Mouse (Mus musculus) c-Kit-positive CD71-positive TER-119-negative erythroid progenitor cells, embryonic 14.5 days (primary cell): ENCODE results near the gene Smtnl2.
"Not testable (repeated sequence)": the region's sequence is repeated elsewhere in the genome, so short reads cannot be mapped to it uniquely, and the experiment has no call there.

Source experiments
- DNase-seq: peaks from one replicate; pipeline ENCODE4 v3.0.0-alpha.2; 2013; ENCODE audit warnings: low read depth

Gene Smtnl2

DNA sequence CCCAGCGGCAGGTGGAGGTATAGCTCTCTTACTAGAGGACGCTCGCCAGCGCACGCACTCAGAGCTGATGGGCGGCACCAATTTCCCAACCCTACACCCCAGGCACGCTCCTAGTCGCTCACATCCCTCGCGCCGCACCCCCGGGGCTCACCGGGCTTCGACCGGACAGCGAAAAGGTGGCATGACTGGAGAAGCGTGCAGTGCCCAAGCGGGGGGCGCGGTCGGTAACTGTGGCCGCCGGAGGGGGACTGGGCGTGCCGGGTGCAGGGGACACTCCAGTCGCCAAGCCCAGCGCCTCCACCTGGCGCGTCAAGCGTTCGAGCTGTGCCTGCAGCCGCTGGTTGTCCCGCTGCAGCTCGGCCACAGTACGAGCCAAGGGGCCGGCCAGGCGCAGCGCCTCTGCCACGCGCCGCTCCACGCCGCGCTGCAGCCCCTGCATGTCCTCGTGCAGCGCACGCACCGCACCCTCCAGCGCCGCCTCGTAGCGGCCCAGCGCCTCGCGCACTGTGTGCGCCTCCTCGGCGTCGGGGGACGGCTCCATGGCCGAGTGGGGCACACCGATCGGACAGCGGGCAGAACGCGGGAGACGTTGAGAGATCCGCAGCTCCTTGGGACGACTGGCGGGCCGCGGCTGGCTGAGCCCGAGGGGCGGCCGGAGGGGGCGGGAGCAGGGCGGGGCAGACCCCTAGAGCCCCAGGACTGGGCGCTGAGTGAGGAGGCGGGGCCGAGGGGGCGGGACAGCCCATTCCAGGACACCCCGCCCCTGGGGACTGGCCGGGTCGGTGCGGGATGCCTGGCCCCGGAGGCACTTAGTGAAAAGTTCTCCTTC lies at the start of gene Smtnl2:
Gene Smtnl2 (minus strand): TSS at position 621 of the 829 bp plus-strand sequence.
- DNase-seq, result peak; percentile 63

DNA sequence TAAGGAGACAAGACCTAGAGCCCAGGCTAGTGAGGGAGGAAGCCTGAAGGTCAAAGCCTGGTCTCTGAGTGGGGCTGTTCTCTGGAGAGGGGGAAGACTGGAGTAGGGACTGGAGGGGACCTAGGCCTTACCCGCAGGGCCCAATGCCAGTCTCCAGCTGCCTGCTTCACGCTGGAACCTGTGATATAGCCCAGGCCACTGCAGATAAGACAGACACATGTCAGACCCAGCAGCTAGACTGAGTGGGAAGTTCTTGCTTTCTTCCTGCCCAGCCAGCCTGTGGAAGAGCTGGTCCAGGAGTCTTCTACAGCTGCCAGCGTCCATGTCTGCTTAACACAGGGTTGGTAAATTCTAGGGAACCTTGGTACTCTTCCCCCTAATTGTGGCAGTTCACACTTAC lies 47.0 kb upstream of the Smtnl2 start:
- DNase-seq, result no peak

DNA sequence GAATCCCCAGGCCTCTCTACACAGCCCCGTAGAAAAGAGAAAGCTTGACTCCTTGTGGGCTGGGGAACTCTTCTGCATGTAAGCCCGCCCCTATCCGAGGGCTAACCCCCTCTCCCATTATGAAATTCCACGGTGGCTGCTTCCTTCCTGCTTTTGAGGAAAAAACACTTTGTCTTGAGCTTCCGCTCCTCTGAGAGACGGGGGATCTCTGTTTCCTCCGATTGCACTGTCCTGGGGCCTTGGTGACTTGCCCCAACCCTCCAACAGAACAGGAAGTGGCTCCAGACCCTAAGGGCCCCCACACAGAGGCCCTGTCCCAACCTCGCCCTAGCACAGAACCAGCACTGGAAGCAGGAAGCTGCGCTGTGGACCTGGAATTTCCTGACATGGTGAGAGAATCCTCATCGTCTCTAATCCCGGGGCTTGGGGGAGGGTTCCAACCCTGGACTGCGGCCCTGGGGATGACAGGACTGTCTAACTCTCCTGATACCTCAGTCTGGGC lies 46.5 kb upstream of the Smtnl2 start:
- DNase-seq, result no peak

DNA sequence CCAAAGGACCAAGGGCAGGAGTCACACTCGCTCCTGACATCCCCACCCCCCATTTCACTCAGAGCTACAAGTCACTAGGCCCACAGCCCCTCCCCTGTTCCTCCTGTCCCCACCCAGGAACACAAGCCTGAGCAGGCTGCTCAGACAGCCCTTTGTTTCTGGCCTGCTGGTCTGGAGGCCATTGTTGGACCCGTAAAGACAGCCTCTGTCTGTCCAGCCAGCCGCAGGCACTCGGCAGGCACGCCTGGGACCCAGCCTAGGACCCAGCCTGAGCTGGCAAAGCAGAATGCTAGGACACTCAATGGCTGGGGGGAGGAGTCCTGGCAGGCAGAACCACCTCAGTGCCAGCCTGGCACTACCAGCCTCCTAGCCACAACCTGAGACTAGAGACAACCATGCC lies 44.2 kb upstream of the Smtnl2 start:
- no peak for DNase-seq

DNA sequence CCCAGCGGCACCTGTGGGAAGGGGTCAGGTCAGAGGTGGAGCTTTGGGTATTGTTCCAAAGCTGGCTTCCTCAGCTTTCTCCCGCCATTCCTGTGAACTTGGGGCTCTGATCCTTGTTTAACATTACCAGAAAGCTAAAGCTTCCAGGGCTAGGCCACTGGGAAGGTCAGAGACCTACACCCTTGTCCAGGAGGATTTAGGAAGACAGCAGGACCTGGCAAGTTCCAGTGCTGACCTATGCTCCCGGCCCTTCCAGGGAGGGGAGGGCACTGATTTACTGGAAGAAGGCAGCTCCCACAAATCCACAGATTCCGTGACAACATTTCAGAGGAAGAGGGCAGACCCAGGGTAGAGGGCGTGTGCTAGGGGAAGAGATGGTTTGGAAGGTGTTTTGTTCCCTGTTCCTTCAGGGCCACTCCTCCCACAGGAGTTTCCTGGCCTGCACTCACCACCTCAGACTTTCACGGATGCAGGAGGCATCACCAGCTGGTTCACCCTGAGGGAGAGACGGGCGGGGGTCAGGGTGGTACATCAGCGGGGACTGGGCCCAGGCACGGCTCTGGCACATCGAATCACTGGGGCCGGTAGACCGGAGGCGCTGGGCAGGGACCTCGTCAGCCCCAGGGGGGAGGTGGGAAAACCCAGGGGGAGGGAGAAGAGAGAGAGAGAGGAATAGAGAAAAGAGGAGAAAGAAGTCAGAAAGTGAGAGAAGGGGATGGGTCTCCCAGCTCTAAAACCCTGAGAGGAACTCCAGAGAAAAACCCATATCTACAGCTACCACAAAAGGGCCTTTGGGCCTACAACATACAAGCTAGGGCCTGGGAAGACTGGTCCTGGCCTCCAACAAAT lies 41.8 kb upstream of the Smtnl2 start:
- DNase-seq, result no peak

DNA sequence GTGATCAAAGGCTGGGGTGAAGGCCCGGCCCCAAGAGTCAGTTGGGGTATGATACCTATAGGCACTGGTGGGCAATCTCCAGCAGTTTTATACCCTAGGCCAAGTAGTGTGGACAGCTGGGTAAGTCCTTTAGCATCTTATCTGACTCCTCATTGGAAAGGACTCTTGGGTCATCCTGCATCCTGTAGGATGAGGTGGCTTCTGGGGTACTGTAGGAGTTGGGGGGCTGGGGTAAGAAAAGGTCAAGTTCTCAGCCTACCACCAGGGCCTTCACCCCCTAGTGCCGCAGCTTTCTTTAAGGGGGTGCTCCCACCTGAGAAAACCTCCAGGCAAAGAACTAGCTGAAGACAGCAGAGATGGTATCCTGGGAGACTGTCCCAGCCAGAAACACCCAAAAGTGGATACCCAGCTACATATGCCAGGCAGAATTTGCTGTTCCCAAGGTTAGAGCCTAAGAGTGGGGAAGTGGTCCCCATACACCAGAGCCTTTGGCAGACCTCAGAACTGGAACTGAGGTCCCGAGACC lies 40.7 kb upstream of the Smtnl2 start:
- no peak for DNase-seq

DNA sequence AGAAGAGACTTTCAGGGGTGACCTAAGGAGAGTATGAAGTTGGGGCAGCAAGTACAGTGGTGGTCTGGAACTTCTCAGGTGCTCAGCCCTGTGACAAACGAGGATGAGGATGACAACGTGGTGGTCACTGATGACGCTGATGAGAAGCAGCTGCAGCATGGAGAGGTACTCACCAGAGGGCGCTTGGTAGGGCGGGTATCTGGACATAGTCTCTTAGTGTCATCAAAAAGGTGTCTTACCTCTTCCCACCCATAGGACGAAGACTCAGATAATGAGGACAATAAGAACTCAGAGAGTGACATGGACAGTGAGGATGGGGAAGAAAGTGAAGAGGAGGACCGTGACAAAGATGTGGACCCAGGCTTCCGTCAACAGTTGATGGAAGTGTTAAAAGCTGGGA lies 36.0 kb upstream of the Smtnl2 start:
- DNase-seq, result no peak

DNA sequence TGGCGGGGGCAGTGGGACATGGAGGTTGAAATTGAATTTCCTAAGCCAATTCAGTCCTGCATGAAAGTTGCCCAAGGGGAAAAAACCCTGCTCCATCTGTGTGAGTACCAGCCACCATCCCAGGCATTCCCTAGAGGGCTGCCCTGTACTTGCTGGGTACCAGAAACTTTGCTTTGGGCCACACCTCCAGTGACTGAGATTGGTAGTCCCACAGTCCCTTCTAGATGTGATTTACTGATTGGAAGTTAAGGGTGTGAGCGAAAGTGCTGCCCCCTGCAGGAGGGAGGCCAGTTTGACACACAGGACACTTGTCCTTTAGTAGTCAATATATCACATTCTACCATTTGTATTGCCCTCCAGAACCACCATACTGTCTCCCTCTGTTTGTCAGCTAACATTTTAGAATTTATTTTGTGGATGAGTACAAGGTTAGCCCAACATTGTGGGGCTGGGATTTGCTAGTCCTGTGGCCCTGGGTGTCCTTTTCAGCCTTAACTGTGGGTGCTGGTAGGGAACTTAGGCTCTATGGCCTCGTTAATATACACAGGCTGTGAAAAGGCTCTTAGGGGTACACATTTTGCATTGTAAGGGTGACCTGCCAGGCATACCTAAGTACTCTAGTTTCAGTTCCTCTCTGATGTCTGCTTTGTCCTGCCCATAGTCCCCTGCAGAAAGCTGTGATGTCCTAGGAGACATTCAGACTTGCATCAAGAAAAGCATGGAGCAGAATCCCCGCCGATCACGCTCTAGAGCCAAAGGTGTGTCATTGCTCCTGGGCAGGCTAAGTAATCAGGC lies 35.0 kb upstream of the Smtnl2 start:
- peak; percentile 49 for DNase-seq

DNA sequence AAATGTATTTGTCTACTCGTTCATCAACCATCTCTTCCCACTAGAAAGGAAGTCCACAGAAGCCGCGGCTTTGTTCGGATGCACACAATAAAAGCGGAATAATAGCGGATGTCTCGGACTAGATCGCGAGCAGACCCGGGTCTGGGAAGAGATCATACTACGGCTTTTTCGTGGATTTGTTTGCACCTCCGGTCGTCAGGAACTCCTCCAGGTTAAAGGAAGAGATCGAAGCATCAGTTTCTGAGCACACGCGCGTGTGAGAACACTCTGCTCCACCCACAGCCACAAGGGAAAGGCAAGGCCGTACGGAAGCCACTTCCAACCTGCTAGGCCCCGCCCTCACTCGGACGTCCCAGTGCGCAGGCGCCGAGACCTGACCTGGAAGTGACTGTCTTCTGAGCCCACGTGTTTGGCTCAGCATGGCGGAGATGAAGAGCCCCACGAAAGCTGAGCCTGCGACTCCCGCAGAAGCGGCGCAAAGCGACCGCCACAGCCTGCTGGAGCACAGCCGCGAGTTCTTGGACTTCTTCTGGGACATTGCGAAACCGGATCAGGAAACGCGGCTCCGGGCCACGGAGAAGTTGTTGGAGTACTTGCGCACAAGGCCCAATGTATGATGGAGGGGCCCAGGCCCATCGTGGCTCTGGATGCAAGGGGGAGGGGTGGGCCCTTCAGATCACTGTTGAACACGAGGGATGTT lies 29.6 kb upstream of the Smtnl2 start, which contains the start of gene Mybbp1a:
Gene Mybbp1a (plus strand): TSS at position 391 of the 700 bp plus-strand sequence.
- peak; percentile 97 for DNase-seq

DNA sequence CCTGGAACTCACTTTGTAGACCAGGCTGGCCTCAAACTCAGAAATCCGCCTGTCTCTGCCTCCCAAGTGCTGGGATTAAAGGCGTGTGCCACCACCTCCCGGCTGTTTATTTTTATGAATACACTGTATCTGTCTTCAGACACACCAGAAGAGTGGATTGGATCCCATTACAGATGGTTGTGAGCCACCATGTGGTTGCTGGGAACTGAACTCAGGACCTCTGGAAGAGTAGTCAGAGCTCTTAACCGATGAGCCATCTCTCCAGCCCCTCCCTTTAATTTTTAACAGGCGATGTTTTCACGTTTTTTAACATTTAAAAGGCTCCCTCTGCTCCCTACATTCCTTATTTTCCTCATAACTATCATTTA lies 29.1 kb upstream of the Smtnl2 start:
- DNase-seq, result not testable (repeated sequence)

DNA sequence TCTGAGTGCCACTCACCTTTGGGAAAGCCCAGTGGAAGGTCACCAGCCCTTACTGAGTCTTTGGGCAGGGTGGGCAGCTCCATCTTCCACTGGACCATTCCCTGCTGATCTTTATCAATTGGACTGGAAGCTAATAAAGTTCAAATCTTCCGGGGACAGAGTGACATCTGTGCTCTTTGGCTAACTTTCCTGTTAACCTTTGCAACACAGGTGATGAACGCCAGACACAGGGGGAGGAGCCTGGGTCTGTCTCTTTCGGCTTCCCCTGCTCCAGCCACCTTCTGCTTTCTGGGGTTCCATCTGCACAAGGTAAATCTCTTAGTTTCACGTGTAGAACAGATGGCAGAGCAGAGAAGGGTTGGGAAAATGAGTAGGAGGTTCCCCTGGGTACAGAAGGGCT lies 26.9 kb upstream of the Smtnl2 start:
- DNase-seq, result no peak

DNA sequence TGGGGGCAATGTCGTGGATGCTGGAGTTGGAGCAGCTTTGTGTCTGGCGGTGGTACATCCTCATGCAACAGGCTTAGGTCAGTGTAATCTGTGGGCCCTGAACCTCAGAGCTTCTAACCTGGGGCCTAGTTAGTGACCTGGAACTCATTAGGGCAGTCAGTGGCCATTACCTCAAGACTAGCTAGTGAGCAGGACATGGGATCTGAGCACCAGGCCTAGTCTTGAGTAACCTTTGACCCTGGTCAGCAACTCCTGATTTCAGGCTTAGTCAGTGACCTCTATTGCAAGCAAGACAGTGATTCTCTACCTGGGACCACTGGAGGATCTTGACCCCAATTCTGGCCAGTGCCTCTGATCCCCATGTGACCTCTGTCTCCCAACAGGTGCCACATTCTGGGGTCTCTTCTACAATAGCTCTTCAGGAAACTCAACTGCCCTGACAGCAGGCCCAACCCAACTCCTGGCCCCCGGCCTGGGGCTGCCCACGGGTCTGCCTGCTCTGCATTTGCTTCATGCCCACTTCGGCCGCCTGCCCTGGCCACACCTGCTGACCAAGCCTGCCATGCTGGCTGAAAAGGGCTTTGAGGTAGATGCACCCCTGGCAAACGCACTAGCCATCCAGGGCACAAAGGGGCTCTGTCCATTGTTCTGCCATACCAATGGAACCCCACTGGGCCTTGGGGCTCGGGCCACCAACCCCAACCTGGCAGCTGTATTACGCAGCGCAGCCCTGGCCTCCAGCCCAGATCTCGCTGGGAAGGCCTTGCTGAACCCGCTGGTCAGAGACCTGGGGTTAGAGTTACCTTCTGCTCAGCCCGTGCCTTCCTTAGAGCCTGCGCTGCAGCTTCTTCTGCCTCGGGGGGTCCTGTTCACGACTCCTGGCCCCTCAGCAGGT lies 25.5 kb upstream of the Smtnl2 start:
- no peak for DNase-seq

DNA sequence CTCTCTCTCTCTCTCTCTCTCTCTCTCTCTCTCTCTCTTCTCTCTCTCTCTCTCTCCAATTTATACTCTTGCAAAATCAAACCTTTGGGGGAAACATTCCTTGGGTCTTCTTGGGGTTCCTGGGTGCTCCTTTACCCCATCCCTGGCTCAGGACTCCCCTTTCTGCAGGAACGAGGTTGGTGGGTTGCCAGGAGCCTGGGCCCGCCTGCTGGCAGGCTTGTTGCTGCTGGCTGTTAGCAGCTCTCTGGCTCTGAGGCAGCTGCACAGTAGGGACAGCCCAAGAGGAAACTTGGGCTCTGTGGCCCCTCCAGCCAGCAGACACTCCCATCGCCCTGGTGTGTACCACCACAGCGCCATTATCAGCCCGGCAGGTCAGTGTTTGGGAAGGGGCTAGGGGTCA lies 24.8 kb upstream of the Smtnl2 start:
- no peak for DNase-seq

DNA sequence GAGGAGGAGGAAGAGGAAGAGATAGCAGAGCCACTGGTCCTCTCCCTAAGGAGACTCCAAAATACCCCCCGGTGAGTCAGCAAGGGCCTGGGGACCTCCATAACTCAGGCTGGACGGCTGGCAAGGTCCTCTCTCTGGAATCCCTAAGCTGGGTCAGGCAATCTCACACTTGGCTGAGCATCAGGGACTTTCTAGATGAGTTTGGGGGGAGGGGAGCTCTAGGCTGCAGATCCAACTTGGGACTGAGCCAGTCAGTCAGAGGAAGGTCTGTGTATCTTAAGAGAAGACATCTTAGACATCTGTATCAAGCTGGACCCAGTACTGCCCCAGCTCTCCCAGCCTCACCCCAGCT lies 24.2 kb upstream of the Smtnl2 start:
- DNase-seq, result no peak

DNA sequence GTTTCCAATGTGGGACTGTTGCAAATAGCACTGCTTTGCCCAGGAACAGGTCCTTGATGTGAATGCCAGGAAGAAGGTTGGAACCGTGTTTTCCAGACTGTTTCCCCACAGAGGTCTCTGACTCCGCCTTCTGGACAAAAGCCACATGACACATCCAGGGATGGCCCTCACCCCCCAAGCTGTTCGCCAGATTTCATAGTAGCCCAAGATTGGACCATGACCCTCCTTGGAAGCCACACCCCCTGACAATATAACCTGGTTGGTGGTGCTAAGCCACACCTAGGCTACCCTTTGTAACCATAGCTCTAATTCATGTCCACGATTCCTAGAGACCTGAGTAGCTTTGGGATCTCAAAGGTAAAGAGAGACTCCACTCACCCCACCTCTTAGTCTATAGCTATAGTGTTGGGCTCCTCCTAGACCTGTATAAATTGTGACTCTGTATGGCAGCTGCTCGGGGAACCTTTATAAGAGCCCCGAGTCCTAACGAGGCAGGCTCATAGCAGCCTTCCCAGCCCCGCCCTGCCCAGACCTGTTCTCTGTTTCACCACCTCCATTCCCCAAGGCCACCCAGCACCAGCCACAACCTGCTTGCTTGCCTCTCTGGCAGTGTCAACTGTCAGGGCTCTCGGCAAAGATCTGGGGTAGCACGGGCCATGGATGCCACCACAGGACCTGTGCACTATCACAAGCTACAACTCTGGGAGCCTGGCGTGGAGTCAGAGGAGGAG lies 23.6 kb upstream of the Smtnl2 start, which contains the start of gene Ggt6:
Gene Ggt6 (plus strand): TSS at position 564 of the 731 bp plus-strand sequence.
- no peak for DNase-seq

DNA sequence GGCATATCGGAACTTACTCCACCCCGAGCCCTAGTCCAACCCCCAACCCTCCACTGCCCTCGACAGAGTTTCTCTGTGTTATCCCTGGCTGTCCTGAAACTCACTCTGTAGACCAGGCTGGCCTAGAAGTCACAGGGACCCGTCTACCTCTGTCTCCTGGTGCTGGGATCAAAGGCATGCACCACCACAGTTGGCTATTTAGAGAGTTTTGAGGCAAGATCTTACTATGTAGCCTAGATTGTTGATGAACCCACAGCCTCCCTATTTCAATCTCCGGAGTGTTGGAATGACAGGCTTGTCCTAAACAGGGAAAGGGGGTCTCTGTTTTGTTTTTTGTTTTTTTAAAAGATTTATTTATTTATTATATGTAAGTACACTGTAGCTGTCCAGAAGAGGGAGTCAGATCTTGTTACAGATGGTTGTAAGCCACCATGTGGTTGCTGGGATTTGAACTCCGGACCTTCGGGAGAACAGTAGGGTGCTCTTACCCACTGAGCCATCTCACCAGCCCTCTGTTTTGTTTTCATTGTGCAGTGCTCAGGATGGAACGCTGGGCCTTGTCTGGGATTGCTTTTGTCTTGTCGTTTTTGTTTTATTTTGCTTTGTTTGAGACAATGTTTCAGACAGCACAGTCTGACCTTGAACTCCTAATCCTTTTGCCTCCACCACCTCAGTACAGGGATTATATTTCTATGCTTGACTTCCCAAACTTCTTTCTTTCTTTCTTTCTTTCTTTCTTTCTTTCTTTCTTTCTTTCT lies 19.0 kb upstream of the Smtnl2 start:
- DNase-seq, result not testable (repeated sequence)

DNA sequence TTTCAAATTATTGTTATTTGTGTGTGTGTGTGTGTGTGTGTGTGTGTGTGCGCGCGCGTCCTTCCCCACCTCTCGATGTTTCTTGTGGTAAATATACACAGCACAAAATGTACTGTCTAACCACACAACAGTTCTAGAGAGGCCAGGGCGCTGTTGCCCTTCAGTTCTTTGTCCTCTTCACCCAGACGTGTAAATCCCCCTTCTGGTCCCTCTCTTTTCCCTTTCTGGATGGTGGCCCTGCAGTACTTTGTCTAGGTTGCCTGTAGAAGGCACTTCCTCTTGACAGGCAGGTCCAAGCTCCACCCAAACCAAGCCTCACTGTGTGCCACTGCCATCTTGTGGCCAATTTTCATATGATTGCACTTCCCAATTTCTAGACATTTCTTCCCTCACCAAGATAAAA lies 17.8 kb upstream of the Smtnl2 start:
- peak; percentile 81 for DNase-seq

DNA sequence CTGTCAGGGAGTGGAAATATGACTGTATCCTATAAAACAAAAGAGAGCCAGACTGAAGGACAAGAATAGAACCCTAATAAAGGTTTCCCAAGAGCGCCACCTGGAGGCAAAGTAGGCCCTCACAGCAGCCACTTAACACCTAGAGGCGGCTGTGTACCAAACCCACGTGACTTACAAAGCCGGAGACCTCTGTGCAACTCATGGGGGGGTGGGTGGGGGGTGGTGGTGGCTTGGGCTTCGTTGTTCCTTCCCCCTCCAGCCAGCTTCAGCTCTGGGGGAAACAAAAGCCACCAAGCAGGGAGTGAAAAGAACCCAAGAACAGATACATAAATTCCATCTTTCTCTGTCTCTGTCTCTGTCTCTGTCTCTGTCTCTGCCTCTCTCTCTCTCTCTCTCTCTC lies 17.2 kb upstream of the Smtnl2 start:
- DNase-seq, result peak; percentile 91

DNA sequence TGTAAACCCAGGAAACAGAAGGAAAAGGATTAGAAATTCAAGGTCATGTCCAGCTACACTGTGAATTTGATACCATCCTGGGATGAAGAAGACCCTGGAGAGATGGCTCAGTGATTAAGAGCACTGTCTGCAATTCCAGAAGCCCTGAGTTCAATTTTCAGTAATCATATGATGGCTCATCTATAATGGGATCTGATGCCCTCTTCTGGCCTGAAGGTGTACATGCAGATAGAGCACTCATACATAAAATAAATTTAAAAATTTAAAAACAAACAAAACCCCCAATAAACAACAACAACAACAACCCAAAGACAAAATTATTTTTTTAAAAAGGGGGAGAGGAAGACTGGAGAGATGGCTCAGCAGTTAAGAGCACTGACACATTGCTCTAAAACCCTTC lies 15.4 kb upstream of the Smtnl2 start:
- DNase-seq, result no peak
